Mouse (Mus musculus): ENCODE data around the gene Pik3ap1. TPM values are rescaled to one million over a fixed set of nuclear protein-coding genes. Genes with fewer than 3 reads are reported as not detected.

Gene Pik3ap1
- polyA plus RNA-seq, 1 experiment, result 0.05 TPM

DNA sequence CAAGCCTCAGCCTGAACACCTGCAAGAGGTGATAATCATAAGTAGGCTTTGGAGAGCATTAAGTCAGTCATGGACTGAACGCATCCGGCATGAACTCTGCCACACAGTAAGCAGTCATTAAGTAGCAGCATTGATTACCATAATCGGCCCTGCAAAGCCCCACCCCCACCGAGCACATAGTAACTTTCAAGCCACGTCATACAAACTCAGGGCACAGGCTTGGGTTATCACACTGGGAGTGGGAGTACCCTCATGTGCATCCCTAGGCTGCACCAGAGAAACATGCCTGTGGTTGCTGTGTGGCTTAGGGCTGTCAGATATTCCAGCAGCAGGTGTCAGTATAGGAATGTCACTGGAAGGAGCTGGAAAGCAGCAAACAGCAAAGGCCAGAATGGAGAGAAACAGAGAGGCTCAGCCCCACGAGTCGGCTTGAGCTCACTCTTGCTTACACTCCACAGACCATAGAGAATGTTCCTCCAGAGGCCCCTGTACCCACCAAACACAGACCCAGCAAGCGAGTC is 105.1 kb downstream of the Pik3ap1 start:
- Histone ChIP-seq H3K4me1 (ENCODE audit: control insufficient read depth) (no peaks in the 10 kb centered on the region), H3K27me3 (ENCODE audit: control insufficient read depth) (peaks cover 3% of the 10 kb centered on the region; the same call in 1 of the 2 replicates), H3K4me3 (replicated peaks) (no peak overlapping the region), H3K9me3 (ENCODE audit: control insufficient read depth, low read length) (no peaks in the 10 kb centered on the region), H3K36me3 (ENCODE audit: control insufficient read depth) (no peaks in the 10 kb centered on the region)
- TF ChIP-seq TAL1 (IDR thresholded peaks at IDR 0.05; ENCODE audit: low read length) (no peak), GATA1 (IDR thresholded peaks at IDR 0.05; ENCODE audit: low read length) (no peak)

DNA sequence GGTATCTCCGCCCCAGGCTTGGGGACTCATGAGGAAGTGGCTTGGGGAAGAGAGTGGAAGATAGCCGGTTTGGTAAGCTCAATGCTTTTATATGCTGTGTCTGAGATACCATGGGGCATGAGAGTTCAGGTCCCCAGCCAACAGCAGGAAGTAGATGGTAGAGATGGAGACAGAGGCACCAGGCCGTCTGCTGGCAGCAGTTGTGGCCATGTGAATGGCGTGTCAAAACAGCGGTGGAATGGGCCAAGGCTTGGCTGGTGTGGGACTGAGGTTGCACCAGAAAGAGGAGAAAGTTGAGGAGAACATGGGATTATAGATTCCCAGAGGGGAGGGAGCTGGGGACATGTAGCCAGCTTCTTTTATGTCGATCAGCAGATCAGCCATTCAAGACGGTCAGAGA is 106.3 kb downstream of the Pik3ap1 start:
- Histone ChIP-seq H3K27me3 (ENCODE audit: control insufficient read depth) (no peaks in the 10 kb centered on the region), H3K4me3 (replicated peaks) (no peak overlapping the region), H3K36me3 (ENCODE audit: control insufficient read depth) (no peaks in the 10 kb centered on the region; the same call in 1 of the 2 replicates), H3K4me1 (ENCODE audit: control insufficient read depth) (no peaks in the 10 kb centered on the region), H3K9me3 (ENCODE audit: control insufficient read depth, low read length) (no peaks in the 10 kb centered on the region)
- TF ChIP-seq GATA1 (IDR thresholded peaks at IDR 0.05; ENCODE audit: low read length), result no peak
- TF ChIP-seq TAL1 (IDR thresholded peaks at IDR 0.05; ENCODE audit: low read length), result no peak

DNA sequence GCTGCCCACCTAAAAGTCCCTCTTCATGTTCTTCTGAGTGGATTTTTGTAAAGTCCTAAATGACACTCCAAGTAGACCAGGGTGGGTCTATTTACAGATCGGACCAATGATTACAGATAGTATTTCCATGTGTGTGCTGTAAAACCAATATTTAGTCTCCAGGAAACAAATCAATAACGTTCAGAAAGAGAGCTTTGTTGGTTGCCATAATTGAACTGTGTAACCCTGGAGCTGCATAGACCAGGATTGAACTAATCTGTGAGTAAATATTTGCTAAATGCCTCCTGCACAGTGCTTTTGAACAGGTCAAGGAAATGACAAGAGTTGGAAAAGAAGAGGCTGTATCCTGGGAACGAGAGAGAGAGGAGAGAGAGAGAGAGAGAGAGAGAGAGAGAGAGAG is 109.3 kb downstream of the Pik3ap1 start:
- H3K4me1 ChIP-seq (ENCODE audit: control insufficient read depth), result no peaks in the 10 kb centered on the region
- H3K4me3 ChIP-seq (replicated peaks), result no peak overlapping the region
- TF ChIP-seq GATA1 (IDR thresholded peaks at IDR 0.05; ENCODE audit: low read length) (no peak), TAL1 (IDR thresholded peaks at IDR 0.05; ENCODE audit: low read length) (no peak)
- no peaks in the 10 kb centered on the region for H3K9me3 ChIP-seq (ENCODE audit: control insufficient read depth, low read length)
- H3K36me3 ChIP-seq (ENCODE audit: control insufficient read depth), result no peaks in the 10 kb centered on the region; the same call in 1 of the 2 replicates
- no peaks in the 10 kb centered on the region for H3K27me3 ChIP-seq (ENCODE audit: control insufficient read depth)

DNA sequence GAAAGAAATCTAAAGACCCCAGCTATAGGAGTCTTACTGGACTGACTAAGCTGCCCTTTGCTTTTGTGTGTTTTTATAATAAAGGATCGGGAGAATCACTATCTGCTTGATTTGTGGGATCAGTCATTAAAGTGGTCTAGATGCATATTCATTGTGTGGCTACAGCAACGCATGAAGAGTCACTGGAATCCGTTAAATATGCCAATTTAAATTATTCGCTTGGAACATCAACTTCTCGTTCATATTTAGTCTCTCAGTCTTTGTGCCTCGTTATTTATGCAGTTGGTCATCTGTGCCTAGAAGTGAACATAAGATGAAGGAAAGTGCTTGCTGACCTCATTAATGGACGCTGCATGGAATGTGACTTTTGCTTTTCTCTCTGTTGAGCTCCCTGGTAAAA is 114.0 kb downstream of the Pik3ap1 start:
- Histone ChIP-seq H3K27me3 (ENCODE audit: control insufficient read depth) (peaks cover 7% of the 10 kb centered on the region; the same call in 1 of the 2 replicates), H3K36me3 (ENCODE audit: control insufficient read depth) (no peaks in the 10 kb centered on the region; the same call in 1 of the 2 replicates), H3K4me3 (replicated peaks) (no peak overlapping the region), H3K9me3 (ENCODE audit: control insufficient read depth, low read length) (no peaks in the 10 kb centered on the region), H3K4me1 (ENCODE audit: control insufficient read depth) (no peaks in the 10 kb centered on the region)
- no peak for TF ChIP-seq TAL1 (IDR thresholded peaks at IDR 0.05; ENCODE audit: low read length)
- no peak for TF ChIP-seq GATA1 (IDR thresholded peaks at IDR 0.05; ENCODE audit: low read length)

DNA sequence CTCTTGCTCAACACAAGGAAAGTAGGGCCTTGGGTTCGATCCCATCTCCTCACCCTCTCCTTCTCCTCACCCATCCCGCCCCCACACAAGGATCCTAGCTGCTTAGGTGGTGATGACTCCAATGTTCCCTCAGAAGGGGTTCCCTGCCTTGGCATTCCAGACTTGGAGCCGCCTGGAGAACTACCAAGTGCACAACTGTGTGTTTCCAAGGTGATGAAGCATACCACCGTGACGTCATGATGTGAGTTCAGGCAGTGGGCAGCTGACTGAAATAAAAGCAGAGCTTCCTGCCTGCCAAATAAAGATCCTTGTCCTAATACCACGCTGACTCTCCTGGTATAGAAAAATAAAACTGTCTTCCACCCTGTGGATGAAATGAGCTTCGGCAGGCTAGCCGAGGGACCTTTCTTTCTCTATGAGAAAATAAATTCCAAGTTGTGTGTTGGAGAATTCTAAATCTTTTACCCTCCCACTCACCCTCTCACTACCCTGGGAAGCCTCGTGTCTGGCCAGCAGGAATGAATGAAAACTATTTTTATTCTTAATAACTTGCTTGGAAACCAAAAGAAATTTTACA is 114.7 kb downstream of the Pik3ap1 start:
- no peak for TF ChIP-seq GATA1 (IDR thresholded peaks at IDR 0.05; ENCODE audit: low read length)
- no peak for TF ChIP-seq TAL1 (IDR thresholded peaks at IDR 0.05; ENCODE audit: low read length)
- no peaks in the 10 kb centered on the region; the same call in 1 of the 2 replicates for H3K36me3 ChIP-seq (ENCODE audit: control insufficient read depth)
- H3K4me3 ChIP-seq (replicated peaks), result no peak overlapping the region
- H3K4me1 ChIP-seq (ENCODE audit: control insufficient read depth), result no peaks in the 10 kb centered on the region
- H3K9me3 ChIP-seq (ENCODE audit: control insufficient read depth, low read length), result no peaks in the 10 kb centered on the region
- peaks cover 7% of the 10 kb centered on the region; the same call in 1 of the 2 replicates for H3K27me3 ChIP-seq (ENCODE audit: control insufficient read depth)

DNA sequence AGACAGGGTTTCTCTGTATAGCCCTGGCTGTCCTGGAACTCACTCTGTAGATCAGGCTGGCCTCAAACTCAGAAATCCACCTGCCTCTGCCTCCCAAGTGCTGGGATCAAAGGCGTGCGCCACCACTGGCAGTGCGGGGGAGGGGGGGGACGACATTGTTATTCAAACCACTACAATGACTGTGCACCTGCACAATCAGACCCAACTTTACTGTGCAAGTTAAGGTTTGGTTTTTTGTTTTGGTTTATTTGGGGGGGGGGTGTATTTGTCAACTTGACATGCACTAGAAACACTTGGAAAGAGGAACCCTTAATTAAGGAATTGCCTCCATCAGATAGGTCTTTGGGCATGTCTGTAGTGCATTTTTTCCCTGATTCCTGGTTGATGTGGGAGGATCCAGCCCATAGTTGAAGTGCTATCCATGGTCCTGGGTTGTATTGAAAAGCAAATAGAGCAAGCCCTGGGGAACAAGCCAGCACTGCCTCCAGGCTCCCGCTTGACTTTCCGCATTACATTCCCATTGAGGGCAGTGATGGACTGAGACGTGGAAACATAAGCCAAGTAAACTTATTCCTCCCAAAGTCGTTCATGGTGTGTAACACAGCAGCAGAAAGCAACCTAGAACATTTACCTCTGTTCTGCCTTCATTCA is 118.5 kb downstream of the Pik3ap1 start:
- Histone ChIP-seq H3K9me3 (ENCODE audit: control insufficient read depth, low read length) (no peaks in the 10 kb centered on the region), H3K27me3 (ENCODE audit: control insufficient read depth) (peaks cover 7% of the 10 kb centered on the region; the same call in 1 of the 2 replicates), H3K4me1 (ENCODE audit: control insufficient read depth) (peaks cover 26% of the 10 kb centered on the region), H3K36me3 (ENCODE audit: control insufficient read depth) (no peaks in the 10 kb centered on the region; the same call in 1 of the 2 replicates), H3K4me3 (replicated peaks) (no peak overlapping the region)
- no peak for TF ChIP-seq TAL1 (IDR thresholded peaks at IDR 0.05; ENCODE audit: low read length)
- no peak for TF ChIP-seq GATA1 (IDR thresholded peaks at IDR 0.05; ENCODE audit: low read length)

DNA sequence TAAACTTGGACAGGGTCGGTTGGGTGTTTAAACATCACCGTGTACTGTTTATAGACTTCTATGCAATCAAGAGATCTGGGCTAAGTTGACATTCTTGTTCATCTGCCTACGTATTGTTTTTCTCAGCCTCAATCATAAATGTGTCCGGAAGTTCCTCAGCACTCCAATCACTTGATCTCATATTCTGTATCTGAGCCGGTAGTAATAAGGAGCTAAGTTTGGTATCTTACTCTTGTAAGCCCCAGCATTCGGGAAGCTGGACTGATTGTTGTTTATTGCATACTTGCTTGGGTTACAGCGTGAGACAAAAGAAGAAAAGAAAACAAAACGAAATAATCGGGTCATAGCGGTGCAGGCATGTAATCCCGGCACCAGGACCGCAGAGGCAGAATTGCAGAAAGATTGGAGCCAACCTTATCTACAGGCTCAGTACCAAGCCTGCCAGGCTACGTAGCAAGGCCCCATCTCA is 120.5 kb downstream of the Pik3ap1 start:
- Histone ChIP-seq H3K4me1 (ENCODE audit: control insufficient read depth) (peaks cover 35% of the 10 kb centered on the region), H3K27me3 (ENCODE audit: control insufficient read depth) (peaks cover 7% of the 10 kb centered on the region; the same call in 1 of the 2 replicates), H3K36me3 (ENCODE audit: control insufficient read depth) (peaks cover 4% of the 10 kb centered on the region)

DNA sequence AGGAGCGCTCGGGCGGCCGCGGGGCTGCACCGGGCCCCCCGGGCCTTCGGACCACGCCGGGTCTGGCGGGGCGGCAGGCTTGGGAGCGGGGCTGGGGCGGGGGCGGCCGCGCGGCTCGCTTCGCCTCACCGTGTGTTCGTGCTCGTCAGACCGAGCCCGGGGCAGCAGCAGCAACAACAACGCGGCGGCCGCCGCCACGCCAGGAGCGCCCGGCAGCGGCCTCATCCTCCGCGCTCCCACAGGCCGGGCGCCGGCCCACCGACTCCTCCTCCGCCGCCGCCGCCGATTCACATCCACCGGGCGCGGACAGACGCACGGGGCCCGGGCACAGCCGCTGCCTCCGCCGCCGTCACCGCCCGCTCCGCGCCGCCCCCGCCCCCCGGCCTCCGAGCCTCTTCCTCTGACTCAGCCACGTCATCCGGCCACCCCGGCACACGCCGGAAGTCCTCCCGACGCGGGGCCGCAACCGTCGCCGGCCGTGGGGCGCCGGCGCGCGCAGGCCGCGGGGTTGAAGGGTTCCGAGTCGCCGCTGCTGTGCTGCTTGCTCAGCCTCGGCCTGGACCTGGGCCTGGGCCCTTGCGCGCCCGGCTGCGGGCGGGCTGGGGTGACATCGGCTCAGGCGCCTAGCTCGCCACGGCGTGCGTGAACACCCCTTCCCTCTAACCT is 121.1 kb downstream of the Pik3ap1 start, which contains the start of gene Tm9sf3:
Tm9sf3 (minus strand) TSS at position 368 of the 666 bp plus-strand sequence.
- TF ChIP-seq TAL1 (IDR thresholded peaks at IDR 0.05; ENCODE audit: low read length) (no peak), GATA1 (IDR thresholded peaks at IDR 0.05; ENCODE audit: low read length) (no peak)
- peak within 1 kb of the TSS; percentile 95 for H3K4me3 ChIP-seq (replicated peaks)
- peaks cover 4% of the 10 kb centered on the region for H3K36me3 ChIP-seq (ENCODE audit: control insufficient read depth)
- peaks cover 7% of the 10 kb centered on the region; the same call in 1 of the 2 replicates for H3K27me3 ChIP-seq (ENCODE audit: control insufficient read depth)
- H3K4me1 ChIP-seq (ENCODE audit: control insufficient read depth), result peaks cover 41% of the 10 kb centered on the region
- no peaks in the 10 kb centered on the region for H3K9me3 ChIP-seq (ENCODE audit: control insufficient read depth, low read length)

More for the DNA sequence above, 120.5 kb downstream of the Pik3ap1 start:
- Histone ChIP-seq H3K9me3 (ENCODE audit: control insufficient read depth, low read length) (no peaks in the 10 kb centered on the region), H3K4me3 (replicated peaks) (peak overlapping the region; percentile 95)
- TF ChIP-seq GATA1 (IDR thresholded peaks at IDR 0.05; ENCODE audit: low read length) (no peak), TAL1 (IDR thresholded peaks at IDR 0.05; ENCODE audit: low read length) (no peak)

Measured in erythroblast, embryonic 14.5 days (primary cell).